Mouse (Mus musculus) embryonic facial prominence, embryonic 15.5 days (tissue): ENCODE results near the gene Pdzrn3. TPM values are rescaled to one million over a fixed set of nuclear protein-coding genes. Genes with fewer than 3 reads are reported as not detected.

Experiments used
- ATAC-seq: fragments of 200-750 bp; cut with Nextera tagmentation; 2 replicates; pipeline ENCODE4 v1.8.0; 2017; ENCODE audit warnings: low read depth, moderate TSS enrichment; ENCODE audit not compliant: insufficient number of reproducible peaks, low FRiP score, low TSS enrichment
- H3K27ac ChIP-seq: fragments of 300-500 bp; sonication (generic); replicated peaks from 2 replicates; pipeline ENCODE4 v1.5.1; 2015; ENCODE audit warnings: mild to moderate bottlenecking, inconsistent platforms
- H3K27me3 ChIP-seq: fragments of 300-500 bp; sonication (generic); 2 replicates; pipeline ENCODE4 v1.6.1; 2015; ENCODE audit warnings: inconsistent platforms
- H3K36me3 ChIP-seq: fragments of 300-500 bp; sonication (generic); 2 replicates; pipeline ENCODE4 v1.6.1; 2015; ENCODE audit warnings: mild to moderate bottlenecking, inconsistent platforms
- H3K4me1 ChIP-seq: fragments of 300-500 bp; sonication (generic); 2 replicates; pipeline ENCODE4 v1.6.1; 2015; ENCODE audit warnings: inconsistent platforms
- H3K4me2 ChIP-seq: fragments of 300-500 bp; sonication (generic); replicated peaks from 2 replicates; pipeline ENCODE4 v1.6.1; 2015; ENCODE audit warnings: mild to moderate bottlenecking, inconsistent platforms
- H3K4me3 ChIP-seq: fragments of 300-500 bp; sonication (generic); replicated peaks from 2 replicates; pipeline ENCODE4 v1.5.1; 2015; ENCODE audit warnings: mild to moderate bottlenecking, inconsistent platforms
- H3K9ac ChIP-seq: fragments of 300-500 bp; sonication (generic); 2 replicates; pipeline ENCODE4 v1.6.1; 2015; ENCODE audit warnings: inconsistent platforms
- H3K9me3 ChIP-seq: fragments of 300-500 bp; sonication (generic); replicated peaks from 2 replicates; pipeline ENCODE4 v1.6.1; 2016; ENCODE audit warnings: inconsistent platforms
- WGBS: fragments of 180-500 bp; shearing (Covaris S2); methylation state at CpG from one replicate; pipeline ENCODE4 v1.1.7; 2015; 5-methylcytosine and 5-hydroxymethylcytosine counted together
- polyA plus RNA-seq: library from polyadenylated mRNA; unstranded; fragments of >200 nt; fragmentation: Nextera tagmentation; extraction: Ambion mirVana; gene quantifications from 2 replicates; pipeline ENCODE4 v1.2.1, GENCODE M21; 2015

Gene Pdzrn3
- polyA plus RNA-seq, 1 experiment from 2014 or later, result 17.0 TPM

GRCm38 (mm10) chr6:101366809-101367602 is 10.7 kb downstream of the Pdzrn3 start:
- WGBS, result 50% methylated on average over 9 of the region's 9 CpGs
- Histone ChIP-seq H3K9me3 (no peaks in the 10 kb centered on the region), H3K27me3 (no peaks in the 10 kb centered on the region), H3K9ac (no peak overlapping the region), H3K36me3 (no peaks in the 10 kb centered on the region), H3K4me3 (no peak overlapping the region), H3K4me1 (peaks cover 52% of the 10 kb centered on the region), H3K27ac (0 out of 2 replicates have a peak overlapping the region, but pooled peaks have one; percentile 7), H3K4me2 (no peak overlapping the region)
- ATAC-seq, result no peak

GRCm38 (mm10) chr6:101365795-101366194 is 11.9 kb downstream of the Pdzrn3 start:
- H3K36me3 ChIP-seq, result 0 out of 2 replicates have a peak, but pooled peaks cover 6% of the 10 kb centered on the region
- H3K9ac ChIP-seq, result no peak overlapping the region
- 0 out of 2 replicates have a peak, but pooled peaks have one; percentile 34 for ATAC-seq
- H3K4me3 ChIP-seq, result no peak overlapping the region
- H3K9me3 ChIP-seq, result no peaks in the 10 kb centered on the region
- no peak overlapping the region for H3K27ac ChIP-seq
- no peaks in the 10 kb centered on the region for H3K27me3 ChIP-seq
- H3K4me2 ChIP-seq, result no peak overlapping the region
- H3K4me1 ChIP-seq, result peaks cover 50% of the 10 kb centered on the region
- WGBS, result 34% methylated on average over 6 of the region's 6 CpGs

GRCm38 (mm10) chr6:101363904-101364303 is 13.8 kb downstream of the Pdzrn3 start:
- 73% methylated on average over 5 of the region's 5 CpGs for WGBS
- Histone ChIP-seq H3K4me2 (no peak overlapping the region), H3K36me3 (0 out of 2 replicates have a peak, but pooled peaks cover 6% of the 10 kb centered on the region), H3K4me3 (no peak overlapping the region), H3K4me1 (peaks cover 57% of the 10 kb centered on the region), H3K27me3 (no peaks in the 10 kb centered on the region), H3K27ac (no peak overlapping the region), H3K9ac (no peak overlapping the region), H3K9me3 (no peaks in the 10 kb centered on the region)
- no peak for ATAC-seq

- Histone ChIP-seq H3K4me3 (no peak overlapping the region), H3K27me3 (no peaks in the 10 kb centered on the region), H3K36me3 (0 out of 2 replicates have a peak, but pooled peaks cover 6% of the 10 kb centered on the region), H3K9me3 (no peaks in the 10 kb centered on the region), H3K4me2 (no peak overlapping the region), H3K27ac (no peak overlapping the region), H3K9ac (no peak overlapping the region), H3K4me1 (peaks cover 54% of the 10 kb centered on the region)
- WGBS, result 69% methylated on average over 5 of the region's 5 CpGs
- ATAC-seq, result no peak
Measured at GRCm38 (mm10) chr6:101362728-101363127, 15.0 kb downstream of the Pdzrn3 start.

- Histone ChIP-seq H3K27ac (no peak overlapping the region), H3K9me3 (no peaks in the 10 kb centered on the region), H3K4me2 (no peak overlapping the region), H3K9ac (no peak overlapping the region), H3K36me3 (0 out of 2 replicates have a peak, but pooled peaks cover 6% of the 10 kb centered on the region), H3K4me1 (peaks cover 52% of the 10 kb centered on the region), H3K27me3 (no peaks in the 10 kb centered on the region), H3K4me3 (no peak overlapping the region)
- WGBS, result 61% methylated on average over 4 of the region's 4 CpGs
- no peak for ATAC-seq
Measured at GRCm38 (mm10) chr6:101362268-101362667, 15.4 kb downstream of the Pdzrn3 start.

- H3K4me2 ChIP-seq, result no peak overlapping the region
- no peaks in the 10 kb centered on the region for H3K27me3 ChIP-seq
- H3K9ac ChIP-seq, result no peak overlapping the region
- ATAC-seq, result peak; percentile 65; the same call in 1 of the 2 replicates
- H3K27ac ChIP-seq, result peak overlapping the region; percentile 30
- H3K4me3 ChIP-seq, result no peak overlapping the region
- no peaks in the 10 kb centered on the region for H3K9me3 ChIP-seq
- 22% methylated on average over 12 of the region's 12 CpGs for WGBS
- H3K36me3 ChIP-seq, result 0 out of 2 replicates have a peak, but pooled peaks cover 6% of the 10 kb centered on the region
- peaks cover 49% of the 10 kb centered on the region for H3K4me1 ChIP-seq
Measured at GRCm38 (mm10) chr6:101360211-101360737, 17.4 kb downstream of the Pdzrn3 start.

- WGBS, result 58% methylated on average over 4 of the region's 4 CpGs
- ATAC-seq, result no peak
- H3K27ac ChIP-seq, result peak overlapping the region; percentile 30; the same call in 1 of the 2 replicates
Measured at GRCm38 (mm10) chr6:101359646-101360045, 18.1 kb downstream of the Pdzrn3 start.

GRCm38 (mm10) chr6:101354887-101355286 is 22.8 kb downstream of the Pdzrn3 start:
- H3K27me3 ChIP-seq, result no peaks in the 10 kb centered on the region
- WGBS, result 48% methylated on average over 1 of the region's 1 CpGs
- no peak overlapping the region for H3K9ac ChIP-seq
- H3K36me3 ChIP-seq, result no peaks in the 10 kb centered on the region
- H3K4me2 ChIP-seq, result 0 out of 2 replicates have a peak overlapping the region, but pooled peaks have one; percentile 6
- peak overlapping the region; percentile 67 for H3K27ac ChIP-seq
- H3K4me1 ChIP-seq, result peaks cover 60% of the 10 kb centered on the region
- H3K4me3 ChIP-seq, result no peak overlapping the region
- no peaks in the 10 kb centered on the region for H3K9me3 ChIP-seq
- ATAC-seq, result no peak

More at GRCm38 (mm10) chr6:101359646-101360045, 18.1 kb downstream of the Pdzrn3 start:
- Histone ChIP-seq H3K9me3 (no peaks in the 10 kb centered on the region), H3K36me3 (0 out of 2 replicates have a peak, but pooled peaks cover 6% of the 10 kb centered on the region), H3K4me3 (no peak overlapping the region), H3K27me3 (no peaks in the 10 kb centered on the region), H3K9ac (no peak overlapping the region), H3K4me1 (peaks cover 51% of the 10 kb centered on the region), H3K4me2 (no peak overlapping the region)

- H3K9ac ChIP-seq, result no peak overlapping the region
- no peaks in the 10 kb centered on the region for H3K27me3 ChIP-seq
- H3K4me3 ChIP-seq, result no peak overlapping the region
- H3K9me3 ChIP-seq, result no peaks in the 10 kb centered on the region
- 30% methylated on average over 8 of the region's 8 CpGs for WGBS
- peak; percentile 81 for ATAC-seq
- 0 out of 2 replicates have a peak overlapping the region, but pooled peaks have one; percentile 6 for H3K4me2 ChIP-seq
- peaks cover 56% of the 10 kb centered on the region for H3K4me1 ChIP-seq
- no peaks in the 10 kb centered on the region for H3K36me3 ChIP-seq
- peak overlapping the region; percentile 67 for H3K27ac ChIP-seq
Measured at GRCm38 (mm10) chr6:101354230-101354881, 23.3 kb downstream of the Pdzrn3 start.

- H3K27ac ChIP-seq, result peak overlapping the region; percentile 23; the same call in 1 of the 2 replicates
- no peaks in the 10 kb centered on the region for H3K36me3 ChIP-seq
- peaks cover 56% of the 10 kb centered on the region for H3K4me1 ChIP-seq
- 75% methylated on average over 7 of the region's 7 CpGs for WGBS
- H3K4me3 ChIP-seq, result no peak overlapping the region
- H3K9ac ChIP-seq, result no peak overlapping the region
- ATAC-seq, result no peak
- H3K4me2 ChIP-seq, result no peak overlapping the region
- no peaks in the 10 kb centered on the region for H3K9me3 ChIP-seq
- no peaks in the 10 kb centered on the region for H3K27me3 ChIP-seq
Measured at GRCm38 (mm10) chr6:101353701-101354100, 24.0 kb downstream of the Pdzrn3 start.

- H3K36me3 ChIP-seq, result no peaks in the 10 kb centered on the region
- no peak overlapping the region for H3K27ac ChIP-seq
- H3K4me3 ChIP-seq, result no peak overlapping the region
- H3K9me3 ChIP-seq, result no peaks in the 10 kb centered on the region
- no peaks in the 10 kb centered on the region for H3K27me3 ChIP-seq
- no peak for ATAC-seq
- WGBS, result 48% methylated on average over 10 of the region's 10 CpGs
- H3K4me2 ChIP-seq, result no peak overlapping the region
- H3K9ac ChIP-seq, result no peak overlapping the region
- H3K4me1 ChIP-seq, result peaks cover 56% of the 10 kb centered on the region
Measured at GRCm38 (mm10) chr6:101352626-101353025, 25.1 kb downstream of the Pdzrn3 start.
